Mouse (Mus musculus): ENCODE measurements around the gene Iffo1.

Gene Iffo1

DNA sequence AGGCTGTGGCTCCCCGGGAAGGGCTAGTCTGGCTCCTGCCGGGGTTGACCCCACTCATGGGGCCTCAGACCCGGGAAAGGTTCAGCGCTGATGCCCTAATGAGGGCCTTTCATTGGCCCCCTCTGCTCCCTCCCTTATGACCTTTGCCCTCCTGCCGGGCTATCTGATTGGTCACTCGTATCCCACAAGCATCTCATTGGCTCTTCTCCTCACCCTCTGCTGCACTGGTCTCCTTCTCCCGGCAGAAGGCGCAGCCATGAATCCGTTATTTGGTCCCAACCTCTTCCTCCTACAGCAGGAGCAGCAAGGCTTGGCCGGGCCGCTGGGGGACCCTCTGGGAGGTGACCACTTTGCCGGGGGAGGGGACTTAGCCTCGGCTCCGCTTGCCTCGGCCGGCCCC, at the start of gene Iffo1:
TSS of gene Iffo1 (plus strand) at position 241 of the 400 bp plus-strand sequence.
- peak; percentile 97 for DNase-seq (ENCODE audit: low read depth, low spot score)

DNA sequence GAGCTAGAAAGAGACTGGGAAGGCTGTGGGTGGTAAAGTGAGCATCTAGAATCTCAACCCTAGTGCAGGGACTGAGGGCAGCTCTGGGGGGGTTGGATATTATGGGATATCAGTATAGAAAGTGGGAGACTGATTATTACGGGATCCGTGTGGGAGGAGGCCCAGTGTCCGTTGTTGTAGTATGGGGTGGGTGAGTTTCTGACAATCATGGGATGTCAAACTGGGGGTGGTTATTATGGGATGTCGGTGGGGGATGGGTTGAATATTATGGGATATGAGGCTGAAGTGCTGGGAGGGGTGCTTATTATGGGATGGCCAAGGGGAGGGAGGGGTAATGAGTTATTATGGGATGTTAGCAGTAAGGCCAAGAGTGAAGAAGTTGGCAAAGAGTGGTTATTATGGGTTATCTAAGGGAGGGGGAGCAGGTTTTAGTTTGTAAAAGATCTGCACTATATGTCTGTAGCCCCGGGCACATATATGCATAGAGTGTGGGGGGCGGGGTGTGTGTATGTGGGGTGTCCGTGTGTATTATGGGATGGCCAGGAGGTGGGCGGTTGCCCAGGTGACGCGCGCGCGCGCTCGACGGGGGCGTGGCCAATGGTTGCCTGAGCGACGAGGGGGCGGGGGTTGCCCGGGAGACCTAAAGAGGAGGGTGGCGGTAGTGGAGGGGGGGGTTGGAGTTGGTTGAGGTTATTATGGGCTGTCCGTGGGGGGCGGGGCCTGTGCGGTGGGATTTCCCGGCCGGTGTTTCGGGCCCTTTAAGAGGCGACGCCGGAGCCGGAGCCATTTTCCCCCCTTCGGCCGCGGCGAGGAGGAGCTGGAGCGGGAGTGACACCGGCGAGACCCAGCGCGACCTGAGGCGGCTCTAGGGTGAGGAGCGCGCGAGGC, 49.4 kb upstream of the Iffo1 start, which contains the start of gene Chd4:
TSS of gene Chd4 (plus strand) at position 591 of the 888 bp plus-strand sequence.
- peak; percentile 93 for DNase-seq (ENCODE audit: low read depth, low spot score)

DNA sequence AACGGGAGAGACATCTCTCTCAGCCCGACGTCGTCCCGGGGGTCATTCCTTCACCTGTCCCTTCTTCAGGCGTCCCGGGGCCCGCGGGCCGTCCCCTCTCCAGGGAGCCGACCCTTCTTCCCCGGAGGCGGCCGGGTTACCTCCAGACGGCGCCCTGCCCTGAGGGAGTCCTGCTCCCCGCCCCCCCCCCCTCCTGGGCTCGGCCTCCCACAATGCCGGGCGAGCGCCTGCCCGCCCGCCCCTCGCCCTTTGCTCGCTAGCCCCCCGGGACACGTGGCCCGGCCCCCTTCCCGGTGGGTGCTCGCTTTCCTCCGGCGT, 48.8 kb upstream of the Iffo1 start:
- no peak for DNase-seq (ENCODE audit: low read depth, low spot score)

DNA sequence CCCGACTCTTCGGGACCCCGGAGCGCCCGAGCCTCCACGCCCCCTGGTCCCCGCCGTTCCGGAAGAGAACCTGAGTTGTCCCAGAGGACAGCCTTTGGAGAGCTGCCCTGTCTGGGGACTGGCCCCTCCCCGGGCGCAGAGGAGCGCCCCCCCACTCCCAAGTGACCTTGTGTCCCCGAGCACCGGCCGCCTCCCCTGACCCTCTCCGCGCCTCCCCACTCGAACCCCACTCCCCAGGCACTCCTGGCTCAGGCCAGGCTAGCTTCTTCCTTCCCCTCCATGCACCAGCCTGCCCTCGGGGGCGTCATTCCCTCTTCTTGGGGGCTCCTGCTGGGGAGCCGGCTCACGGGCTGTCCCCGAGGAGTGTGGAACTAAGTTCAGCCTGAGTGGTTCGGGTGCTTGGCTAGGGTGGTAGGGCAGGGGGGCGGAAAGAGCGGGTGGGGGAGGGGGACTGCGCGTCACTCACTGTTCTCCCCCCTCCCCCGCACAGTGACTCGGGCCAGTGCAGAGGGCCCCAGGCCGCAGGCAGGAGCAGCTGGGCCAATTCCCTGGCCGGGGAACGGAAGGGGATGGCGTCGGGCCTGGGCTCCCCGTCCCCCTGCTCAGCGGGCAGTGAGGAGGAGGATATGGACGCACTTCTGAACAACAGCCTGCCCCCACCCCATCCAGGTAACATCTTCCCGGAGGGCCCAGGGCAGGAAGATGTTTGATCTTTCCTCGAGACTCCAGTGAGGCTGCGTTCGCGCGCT, 48.3 kb upstream of the Iffo1 start:
- DNase-seq (ENCODE audit: low read depth, low spot score), result peak; percentile 57

DNA sequence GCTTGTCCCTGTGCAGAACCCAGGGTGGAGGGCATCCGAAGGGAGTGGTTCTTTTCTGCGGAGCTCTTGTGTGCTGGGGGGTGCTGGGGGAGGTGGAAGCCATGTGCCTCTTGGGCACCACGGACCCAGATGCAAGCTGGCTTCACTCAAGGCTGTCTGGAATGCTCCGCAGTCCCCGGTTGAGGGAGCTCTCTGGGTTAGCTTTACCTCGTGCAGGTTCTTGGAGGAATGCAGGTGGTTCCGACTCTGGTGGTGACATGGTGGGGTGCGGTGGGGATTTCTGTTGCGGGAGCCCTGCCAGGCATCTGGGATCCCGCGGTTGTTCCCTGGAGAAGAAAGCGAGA, 47.7 kb upstream of the Iffo1 start:
- peak; percentile 44 for DNase-seq (ENCODE audit: low read depth, low spot score)

DNA sequence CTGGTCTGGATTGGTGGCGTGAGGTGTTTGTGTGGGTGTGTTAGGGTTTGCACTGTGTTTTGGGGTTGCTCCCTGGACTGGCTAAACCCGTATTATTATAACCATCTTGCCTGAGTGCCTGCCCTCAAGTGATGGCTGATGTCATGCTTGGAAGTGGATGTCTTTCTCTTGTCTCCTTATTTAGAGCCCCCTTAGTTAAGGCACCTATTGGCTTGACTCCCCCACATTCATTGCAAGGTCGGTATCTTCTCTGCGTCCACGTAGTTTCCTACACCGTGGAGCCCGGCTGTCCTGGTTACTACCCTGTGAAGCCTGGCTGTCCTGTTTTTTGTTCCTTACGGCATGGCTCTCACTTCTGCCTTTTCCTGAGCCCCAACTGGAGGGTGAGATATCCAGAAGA, 47.1 kb upstream of the Iffo1 start:
- no peak for DNase-seq (ENCODE audit: low read depth, low spot score)

DNA sequence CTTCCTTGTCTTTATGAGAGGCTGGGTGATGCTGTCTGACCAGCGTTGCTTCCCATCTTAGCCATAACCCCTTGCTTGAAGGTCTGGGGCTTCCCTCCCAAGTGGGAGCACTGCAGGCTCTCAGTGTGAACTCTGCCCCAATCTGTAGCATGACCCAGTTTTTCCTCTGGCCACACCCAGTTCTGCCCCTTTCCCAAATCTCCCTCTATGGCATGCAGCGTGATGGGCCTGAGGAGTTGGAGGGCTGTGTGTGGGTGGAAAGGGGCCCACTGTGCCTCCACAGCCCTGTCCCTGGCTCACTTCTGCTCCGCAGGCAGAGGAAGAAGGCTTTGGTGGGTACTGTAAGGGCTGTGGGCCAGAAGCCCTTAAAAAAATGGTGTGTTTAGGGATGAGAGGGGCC, 46.5 kb upstream of the Iffo1 start:
- no peak for DNase-seq (ENCODE audit: low read depth, low spot score)

DNA sequence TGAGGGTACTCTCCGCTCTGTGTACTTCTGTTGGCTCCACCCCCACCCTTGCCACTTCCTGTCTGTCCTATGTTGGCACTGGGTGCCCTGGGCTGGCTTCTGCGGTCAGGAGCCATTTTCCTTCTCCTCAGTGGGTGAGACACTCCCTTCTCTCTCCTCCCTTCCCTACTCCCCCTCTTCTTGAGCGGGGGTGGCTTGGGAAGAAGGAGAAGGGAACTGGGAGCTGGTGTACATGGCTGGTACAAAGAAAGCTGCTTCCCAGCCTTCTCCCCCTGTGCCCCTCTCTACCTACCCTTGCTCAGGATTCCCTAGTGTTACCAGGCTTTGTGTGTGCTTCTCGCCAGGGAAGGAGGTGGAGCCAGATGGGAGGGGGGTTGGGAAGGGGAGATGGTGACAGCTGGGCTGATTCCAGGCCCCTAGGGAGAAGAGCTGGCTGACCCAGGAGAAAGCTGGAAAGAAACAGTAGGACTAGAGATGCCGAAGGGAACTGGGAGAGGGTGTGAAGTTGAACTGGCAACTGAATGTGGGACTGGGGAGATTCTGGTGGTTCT, 45.5 kb upstream of the Iffo1 start:
- peak; percentile 51 for DNase-seq (ENCODE audit: low read depth, low spot score)

DNA sequence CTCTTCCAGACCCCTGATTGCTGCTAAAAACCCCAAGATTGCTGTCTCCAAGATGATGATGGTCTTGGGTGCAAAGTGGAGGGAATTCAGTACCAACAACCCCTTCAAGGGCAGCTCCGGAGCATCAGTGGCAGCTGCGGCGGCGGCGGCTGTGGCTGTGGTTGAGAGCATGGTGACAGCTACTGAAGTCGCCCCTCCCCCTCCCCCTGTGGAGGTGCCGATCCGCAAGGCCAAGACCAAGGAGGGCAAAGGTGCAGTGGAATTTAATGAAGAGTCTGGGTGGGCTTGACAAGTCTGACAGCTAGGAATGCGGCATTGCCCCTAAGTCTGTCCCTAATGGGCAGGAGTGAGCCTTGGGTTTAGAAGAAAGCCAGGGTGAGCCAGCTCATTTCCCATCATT, 43.6 kb upstream of the Iffo1 start:
- DNase-seq (ENCODE audit: low read depth, low spot score), result no peak

DNA sequence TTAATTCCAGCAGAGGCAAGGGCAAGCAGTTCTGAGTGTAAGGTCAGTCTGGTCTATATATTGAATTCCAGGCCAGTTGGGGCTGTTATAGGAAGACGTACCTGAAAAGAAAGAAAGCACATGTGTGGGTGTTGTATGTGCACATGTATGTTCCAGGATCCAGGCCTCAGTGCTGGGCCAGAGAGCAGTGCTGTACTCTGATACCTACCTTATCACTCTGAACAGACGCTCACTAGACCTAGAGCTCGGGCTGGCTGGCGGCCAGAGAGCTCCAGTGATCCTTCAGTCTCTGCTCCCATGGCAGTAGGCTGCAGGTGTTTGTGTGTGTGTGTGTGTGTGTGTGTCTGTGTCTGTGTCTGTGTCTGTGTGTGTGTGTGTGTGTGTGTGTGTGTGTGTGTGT, 40.8 kb upstream of the Iffo1 start:
- no peak for DNase-seq (ENCODE audit: low read depth, low spot score)

DNA sequence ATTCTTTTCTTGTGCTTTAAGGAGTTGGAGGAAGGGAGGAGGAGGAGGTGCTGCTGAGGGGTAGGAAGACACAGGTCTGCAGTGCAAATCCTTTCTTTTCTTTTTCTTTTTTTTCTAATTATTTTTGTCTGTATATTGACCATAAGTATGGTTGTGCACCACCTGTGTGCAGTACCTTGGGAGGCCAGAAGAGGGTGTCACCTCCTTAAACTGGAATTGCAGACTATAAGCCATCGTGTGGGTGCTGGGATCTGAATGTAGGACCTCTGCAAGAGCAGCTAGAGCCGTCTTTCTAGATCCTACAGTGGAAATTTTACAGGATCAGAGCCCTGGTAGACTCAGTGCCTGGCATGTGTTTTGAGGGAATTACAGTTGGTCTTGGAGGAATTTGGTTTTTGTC, 37.3 kb upstream of the Iffo1 start:
- peak; percentile 47 for DNase-seq (ENCODE audit: low read depth, low spot score)

DNA sequence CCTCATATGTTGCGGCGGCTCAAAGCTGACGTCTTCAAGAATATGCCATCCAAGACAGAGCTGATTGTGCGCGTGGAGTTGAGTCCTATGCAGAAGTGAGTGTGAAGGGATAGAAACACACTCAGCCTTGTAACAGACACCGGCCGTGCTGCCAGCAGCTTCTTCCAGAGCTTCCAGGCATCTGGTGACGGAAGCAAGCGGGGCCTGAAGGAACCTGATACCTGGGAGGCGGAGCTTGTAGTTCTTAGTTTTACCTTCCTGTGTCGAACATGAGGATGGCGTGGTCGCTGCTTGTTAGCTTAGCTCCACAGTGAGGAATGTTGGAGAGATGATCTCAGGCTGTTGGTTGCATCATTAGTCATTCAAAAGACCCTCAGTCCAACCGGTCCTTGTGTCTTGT, 35.7 kb upstream of the Iffo1 start:
- DNase-seq (ENCODE audit: low read depth, low spot score), result no peak

DNA sequence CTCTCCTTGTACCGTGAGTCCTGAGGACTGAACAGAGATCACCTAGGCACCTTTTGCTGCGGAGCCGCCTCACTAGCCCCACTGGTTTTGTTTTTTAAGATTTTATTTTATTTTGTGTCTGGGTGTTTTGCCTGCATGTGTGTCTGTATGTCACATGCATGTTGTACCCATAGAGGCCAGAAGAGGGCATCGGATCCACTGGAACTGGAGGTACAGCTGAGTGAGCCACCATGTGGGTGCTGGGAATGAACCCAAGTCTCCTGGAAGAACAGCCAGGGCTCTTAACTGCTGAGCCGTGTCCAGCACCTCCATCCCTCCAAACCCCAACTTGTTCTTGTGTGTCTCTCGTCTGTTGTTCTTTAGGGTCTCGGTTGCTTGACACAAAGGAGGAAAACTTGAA, 34.1 kb upstream of the Iffo1 start:
- peak; percentile 85 for DNase-seq (ENCODE audit: low read depth, low spot score)

DNA sequence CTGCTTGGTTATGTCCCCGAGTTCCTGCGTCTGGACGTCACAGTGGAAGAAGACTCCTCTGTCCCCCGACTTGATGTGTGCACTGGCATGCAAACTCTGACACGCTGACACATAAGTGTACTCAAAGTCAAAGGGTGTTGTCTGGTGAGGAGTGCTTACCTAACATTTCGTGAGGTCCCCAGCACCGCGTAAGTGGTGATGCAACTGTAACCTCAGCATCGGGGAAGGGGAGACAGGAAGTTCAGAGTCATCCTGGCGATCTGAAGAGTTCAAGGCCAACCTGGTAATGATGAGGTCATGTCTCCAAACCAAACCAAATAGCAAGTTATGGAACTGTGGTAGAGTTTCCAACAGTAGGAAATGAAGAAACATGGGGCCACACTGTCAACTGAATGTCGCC, 32.5 kb upstream of the Iffo1 start:
- DNase-seq (ENCODE audit: low read depth, low spot score), result no peak

DNA sequence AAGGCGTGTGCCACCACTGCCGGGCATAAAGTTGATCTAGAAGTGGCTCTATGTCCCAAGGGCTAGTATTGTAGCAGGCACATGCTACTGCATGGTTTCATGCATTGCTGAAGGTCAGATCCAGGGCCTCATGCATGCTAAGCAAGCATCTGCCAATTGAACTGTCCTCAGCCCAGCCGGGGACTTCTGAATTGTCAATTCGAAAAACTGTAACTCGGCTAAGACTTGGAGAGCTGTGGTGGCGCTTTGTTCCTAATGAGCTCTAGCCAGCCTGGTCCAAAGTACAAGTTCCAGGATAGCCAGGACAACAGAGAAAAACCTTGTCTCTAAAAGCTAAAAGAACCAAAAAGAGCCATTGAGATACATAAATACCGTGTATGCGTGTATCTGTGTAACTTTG, 25.7 kb upstream of the Iffo1 start:
- DNase-seq (ENCODE audit: low read depth, low spot score), result no peak

DNA sequence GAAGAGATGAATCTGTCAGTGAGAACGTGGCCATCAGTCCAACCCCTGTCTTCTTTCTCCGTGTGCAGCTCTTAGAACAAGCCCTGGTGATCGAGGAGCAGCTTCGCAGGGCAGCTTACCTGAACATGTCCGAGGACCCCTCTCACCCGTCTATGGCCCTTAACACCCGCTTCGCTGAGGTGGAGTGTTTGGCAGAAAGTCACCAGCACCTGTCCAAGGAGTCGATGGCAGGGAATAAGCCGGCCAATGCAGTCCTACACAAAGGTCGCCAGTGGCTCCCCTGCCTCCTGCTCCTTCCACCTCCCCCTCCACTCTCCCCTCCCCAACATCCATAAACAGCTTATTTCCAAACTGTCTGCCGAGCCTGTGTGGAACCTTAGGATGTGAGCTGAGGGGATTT, 16.3 kb upstream of the Iffo1 start:
- DNase-seq (ENCODE audit: low read depth, low spot score), result no peak

DNA sequence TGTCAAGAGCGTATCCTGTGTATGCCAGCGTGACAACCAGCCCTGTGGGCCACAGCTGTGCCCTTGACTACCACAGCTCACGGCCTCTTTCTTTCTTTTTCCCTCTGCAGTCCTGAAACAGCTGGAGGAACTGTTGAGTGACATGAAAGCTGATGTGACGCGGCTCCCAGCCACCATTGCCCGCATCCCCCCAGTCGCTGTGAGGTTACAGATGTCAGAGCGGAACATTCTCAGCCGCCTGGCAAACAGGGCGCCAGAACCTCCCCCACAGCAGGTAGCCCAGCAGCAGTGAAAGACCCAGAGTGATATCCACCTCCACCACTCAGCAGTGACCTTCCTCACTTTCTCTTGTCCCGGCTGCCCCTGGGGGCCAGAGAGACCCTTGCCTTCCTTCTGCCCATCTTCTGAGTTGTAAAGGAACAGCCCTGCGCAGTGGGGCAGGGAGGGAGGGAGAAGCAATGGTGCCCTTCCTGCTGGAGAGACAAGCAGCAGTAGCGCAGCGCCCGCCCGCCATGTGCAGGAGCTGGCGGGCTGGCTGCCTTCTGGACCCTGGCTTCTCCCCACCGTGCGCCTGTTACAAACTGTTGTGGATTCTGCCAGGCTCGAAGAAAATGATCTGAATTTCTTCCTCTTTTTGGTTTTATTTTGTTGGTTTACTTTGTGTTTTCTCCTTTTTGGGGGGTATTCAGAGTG, 15.2 kb upstream of the Iffo1 start:
- DNase-seq (ENCODE audit: low read depth, low spot score), result no peak

DNA sequence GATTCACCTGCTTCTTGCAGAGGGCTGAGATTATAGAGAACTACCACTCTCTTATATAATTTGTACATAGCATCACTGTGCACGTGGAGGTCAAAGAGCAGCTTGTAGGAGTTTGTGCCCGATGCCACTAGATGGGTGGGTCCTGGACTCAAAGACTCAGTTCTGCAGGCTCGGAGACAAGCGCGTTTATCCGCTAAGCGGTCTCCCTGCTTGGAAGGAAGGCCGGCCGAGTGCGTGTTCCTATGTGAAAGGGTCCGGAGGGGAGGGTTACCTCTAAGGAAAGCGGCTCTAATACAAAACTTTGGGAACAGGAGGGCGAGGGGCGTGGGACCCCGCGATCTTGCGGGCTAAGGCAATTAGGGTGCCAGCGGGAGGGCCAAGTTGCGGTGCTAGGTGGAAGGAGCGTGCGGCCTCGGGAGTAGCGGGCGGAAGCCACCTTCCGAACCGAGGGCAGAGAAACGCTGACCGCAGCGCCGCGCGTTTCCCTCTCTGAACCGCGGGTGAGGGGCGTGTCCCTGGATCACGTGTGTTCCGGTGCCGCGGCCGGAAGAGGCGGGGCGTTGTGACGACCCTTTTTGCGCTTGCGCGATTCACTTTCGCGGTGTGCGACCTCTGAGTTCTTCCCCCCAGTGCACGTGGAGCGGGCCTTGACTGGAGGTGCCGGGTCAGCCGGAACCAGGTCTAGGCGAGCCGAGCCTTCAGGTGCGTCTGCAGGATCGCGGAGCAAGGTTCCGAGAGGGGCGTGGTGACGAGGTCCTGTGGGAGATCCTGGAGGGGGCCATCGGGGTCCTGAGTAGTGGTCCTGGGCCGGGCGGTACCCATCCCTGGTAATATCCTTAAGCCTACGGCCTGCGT, 13.5 kb upstream of the Iffo1 start, which contains the start of gene Nop2:
TSS of gene Nop2 (plus strand) at position 608 of the 855 bp plus-strand sequence.
- DNase-seq (ENCODE audit: low read depth, low spot score), result peak; percentile 97

DNA sequence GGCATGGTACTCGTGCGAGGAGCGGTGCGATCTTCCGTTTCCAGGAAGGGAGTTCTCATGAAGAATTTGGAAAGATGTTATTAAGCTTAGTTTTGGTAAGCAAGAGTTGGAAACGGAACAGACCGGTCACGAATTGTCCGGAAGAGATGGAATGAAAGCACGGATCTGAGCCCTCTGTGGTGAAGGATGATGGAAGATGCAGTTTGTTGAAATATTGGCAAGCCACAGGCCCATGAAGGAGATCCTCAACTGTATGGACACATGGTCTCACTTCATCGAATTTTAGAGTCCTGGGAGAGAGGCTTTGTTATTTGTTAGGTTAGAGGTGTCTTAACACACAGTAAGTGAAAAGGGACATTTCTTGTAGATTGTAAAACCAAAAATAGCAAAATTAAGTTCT, 12.6 kb upstream of the Iffo1 start:
- peak; percentile 32 for DNase-seq (ENCODE audit: low read depth, low spot score)

DNA sequence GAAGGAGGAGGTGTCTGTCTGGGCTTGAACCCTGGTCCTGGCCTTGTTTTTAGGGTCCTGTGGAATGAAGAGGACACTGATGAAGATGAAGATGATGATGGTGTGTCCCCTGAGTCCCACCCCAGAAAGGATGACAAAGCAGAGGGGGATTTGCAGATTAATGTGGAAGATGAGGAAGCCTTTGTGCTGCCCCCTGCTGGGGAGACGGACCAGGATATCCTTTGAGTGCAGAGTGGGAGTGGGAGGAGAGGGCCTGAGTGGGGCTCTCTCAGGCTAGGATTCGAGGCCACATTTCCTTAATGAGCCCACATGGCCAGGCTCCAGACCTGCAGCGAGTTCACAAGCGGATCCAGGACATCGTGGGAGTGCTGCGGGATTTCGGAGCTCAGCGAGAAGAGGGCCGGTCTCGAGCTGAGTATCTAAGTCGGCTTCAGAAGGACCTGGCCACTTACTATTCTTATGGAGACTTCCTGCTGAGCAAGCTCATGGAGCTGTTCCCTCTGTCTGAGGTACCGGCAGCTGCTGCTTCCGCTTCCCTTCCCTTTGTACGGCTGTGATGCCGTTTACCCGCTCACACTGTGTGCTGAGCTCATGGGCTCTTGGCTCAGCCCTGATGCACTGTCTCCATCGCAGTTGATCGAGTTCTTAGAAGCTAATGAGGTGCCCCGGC, 7.9 kb upstream of the Iffo1 start:
- peak; percentile 68 for DNase-seq (ENCODE audit: low read depth, low spot score)

DNA sequence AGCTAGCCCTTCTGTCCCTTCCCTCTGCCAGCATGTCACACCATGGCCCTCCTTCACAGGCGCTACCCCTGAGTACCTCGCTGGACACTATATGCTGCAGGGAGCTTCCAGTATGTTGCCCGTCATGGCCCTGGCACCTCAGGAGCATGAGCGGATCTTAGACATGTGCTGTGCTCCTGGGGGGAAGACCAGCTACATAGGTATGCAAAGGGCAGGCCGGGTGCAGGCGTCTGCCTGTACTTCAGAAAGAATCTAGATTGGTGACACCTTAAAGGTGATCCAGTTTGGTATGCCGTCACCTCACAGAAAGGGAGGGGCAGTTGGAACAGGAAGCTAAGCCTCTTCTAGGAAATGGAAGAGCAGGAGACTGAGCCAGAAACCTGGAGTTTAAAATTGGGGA, 5.3 kb upstream of the Iffo1 start:
- DNase-seq (ENCODE audit: low read depth, low spot score), result no peak
